Comparison of ENCODE assay signal across 15 mouse cellular contexts in the genomic region with DNA sequence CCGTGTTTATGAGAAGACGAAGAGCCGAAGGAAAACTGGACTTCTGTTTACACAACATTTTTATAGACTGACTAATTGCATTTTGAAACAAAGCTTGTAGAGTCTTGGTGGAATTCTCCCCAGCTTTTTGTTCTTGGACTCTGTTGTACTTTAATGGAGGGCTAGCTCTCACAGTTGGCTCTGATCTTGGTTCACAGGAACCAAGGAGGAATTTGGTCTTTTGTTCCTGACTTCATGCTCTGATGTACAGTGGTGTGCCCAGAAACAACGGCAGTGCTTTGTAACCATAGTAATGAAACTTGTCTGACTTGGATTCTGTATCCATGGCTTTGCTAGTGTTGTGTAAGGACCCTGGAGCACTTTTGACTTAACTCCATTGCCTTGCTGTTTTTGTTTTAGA. TPM values are rescaled to one million over a fixed set of nuclear protein-coding genes. Genes with fewer than 3 reads are reported as not detected.
DNase-seq lines count a peak whose midpoint lies in the region; ATAC-seq and TF ChIP-seq lines count a peak whose summit lies in the region.
"Had no signal": no experiment of that assay in that cellular context is flagged by ENCODE, and none has a peak within 500 bp of the region (broad histone marks: within the 10 kb centered on the region; RNA-seq: fewer than 3 reads in every experiment).

No protein-coding gene starts in this region.

- peak overlapping the region; percentile 35; the same call in 1 of the 2 replicates for H3K27ac ChIP-seq in hindbrain, embryonic 13.5 days
- H3K27ac ChIP-seq in hindbrain, embryonic 11.5 days (ENCODE audit: low read depth, low read length) = no peak overlapping the region
- H3K27ac ChIP-seq in embryonic facial prominence, embryonic 15.5 days (replicated peaks) = peak overlapping the region; percentile 25; the same call in 1 of the 2 replicates
- peak overlapping the region; percentile 39; the same call in 1 of the 2 replicates for H3K27ac ChIP-seq in small intestine, adult 2 months (ENCODE audit: insufficient read depth, low read depth, low read length)
- H3K27ac ChIP-seq: embryonic facial prominence, embryonic 13.5 days; forebrain, embryonic 12.5 days had no signal

- no peak for TF ChIP-seq CTCF in lung, adult 2 months (IDR thresholded peaks at IDR 0.05; ENCODE audit: insufficient read depth, low read length)
- no peak for TF ChIP-seq CTCF in small intestine, adult 2 months (IDR thresholded peaks at IDR 0.05; ENCODE audit: extremely low read depth, insufficient read length, insufficient replicate concordance, low read depth, low read length)

- no peak for DNase-seq in hindbrain, embryonic 11.5 days (ENCODE audit: low spot score)
- peak; percentile 31 for DNase-seq in lung, postnatal 10 days
- no peak for DNase-seq in lung, adult 2 months
- DNase-seq in testis, postnatal 10 days (ENCODE audit: low spot score) = no peak
- DNase-seq: adrenal gland, adult 8-10 months; cerebellum, adult 18-20 months; gastrocnemius, postnatal 14 days; kidney, adult 18-20 months; kidney, postnatal 36 days had no signal

- H3K4me3 ChIP-seq in hindbrain, embryonic 13.5 days = no peak overlapping the region
- H3K4me3 ChIP-seq in hindbrain, embryonic 11.5 days (ENCODE audit: low read depth, low read length) = no peak overlapping the region
- no peak overlapping the region for H3K4me3 ChIP-seq in lung, adult 2 months (replicated peaks; ENCODE audit: extremely low read depth, low read depth, low read length)
- H3K4me3 ChIP-seq in embryonic facial prominence, embryonic 15.5 days (replicated peaks) = no peak overlapping the region
- no peak overlapping the region for H3K4me3 ChIP-seq in small intestine, adult 2 months (ENCODE audit: low read depth, low read length)
- H3K4me3 ChIP-seq: embryonic facial prominence, embryonic 13.5 days; forebrain, embryonic 12.5 days had no signal

- no peak overlapping the region for H3K4me2 ChIP-seq in hindbrain, embryonic 13.5 days
- H3K4me2 ChIP-seq in hindbrain, embryonic 11.5 days (replicated peaks; ENCODE audit: low read depth, low read length) = no peak overlapping the region
- no peak overlapping the region for H3K4me2 ChIP-seq in embryonic facial prominence, embryonic 15.5 days (replicated peaks)
- H3K4me2 ChIP-seq: embryonic facial prominence, embryonic 13.5 days; forebrain, embryonic 12.5 days had no signal

- TF ChIP-seq POLR2A in lung, adult 2 months (IDR thresholded peaks at IDR 0.05; ENCODE audit: borderline replicate concordance, extremely low read depth, low read depth, low read length) = no peak
- no peak for TF ChIP-seq POLR2A in small intestine, adult 2 months (IDR thresholded peaks at IDR 0.05; ENCODE audit: low read depth, low read length)

- peaks cover 4% of the 10 kb centered on the region; the same call in 1 of the 2 replicates for H3K9me3 ChIP-seq in hindbrain, embryonic 13.5 days
- no peaks in the 10 kb centered on the region for H3K9me3 ChIP-seq in hindbrain, embryonic 11.5 days (ENCODE audit: control insufficient read depth, low read length)
- H3K9me3 ChIP-seq in embryonic facial prominence, embryonic 15.5 days (replicated peaks) = no peaks in the 10 kb centered on the region
- H3K9me3 ChIP-seq: embryonic facial prominence, embryonic 13.5 days; forebrain, embryonic 12.5 days had no signal

- 60% methylated on average over 4 of the region's 4 CpGs for WGBS in hindbrain, embryonic 13.5 days
- WGBS in hindbrain, embryonic 11.5 days = 84% methylated on average over 4 of the region's 4 CpGs
- WGBS in lung, adult 2 months = 25% methylated on average over 4 of the region's 4 CpGs
- 58% methylated on average over 4 of the region's 4 CpGs for WGBS in embryonic facial prominence, embryonic 15.5 days
- WGBS in small intestine, adult 2 months = 71% methylated on average over 4 of the region's 4 CpGs

- H3K36me3 ChIP-seq in hindbrain, embryonic 13.5 days = peaks cover 23% of the 10 kb centered on the region
- no peaks in the 10 kb centered on the region for H3K36me3 ChIP-seq in hindbrain, embryonic 11.5 days (ENCODE audit: control insufficient read depth, insufficient read depth, low read length)
- peaks cover 12% of the 10 kb centered on the region; the same call in 1 of the 2 replicates for H3K36me3 ChIP-seq in embryonic facial prominence, embryonic 15.5 days
- peaks cover 3% of the 10 kb centered on the region; the same call in 1 of the 2 replicates for H3K36me3 ChIP-seq in small intestine, adult 2 months (ENCODE audit: control insufficient read depth, insufficient read depth, low read length)
- H3K36me3 ChIP-seq: forebrain, embryonic 12.5 days had no signal

- no peaks in the 10 kb centered on the region for H3K27me3 ChIP-seq in hindbrain, embryonic 13.5 days
- H3K27me3 ChIP-seq in hindbrain, embryonic 11.5 days (ENCODE audit: control insufficient read depth, insufficient read depth, low read length) = no peaks in the 10 kb centered on the region
- no peaks in the 10 kb centered on the region for H3K27me3 ChIP-seq in embryonic facial prominence, embryonic 15.5 days
- H3K27me3 ChIP-seq in small intestine, adult 2 months (ENCODE audit: control insufficient read depth, insufficient read depth, low read length) = no peaks in the 10 kb centered on the region
- H3K27me3 ChIP-seq: embryonic facial prominence, embryonic 13.5 days; forebrain, embryonic 12.5 days had no signal

- H3K9ac ChIP-seq in hindbrain, embryonic 13.5 days = no peak overlapping the region
- H3K9ac ChIP-seq in hindbrain, embryonic 11.5 days (ENCODE audit: low read depth, low read length) = no peak overlapping the region
- no peak overlapping the region for H3K9ac ChIP-seq in embryonic facial prominence, embryonic 15.5 days
- H3K9ac ChIP-seq: embryonic facial prominence, embryonic 13.5 days; forebrain, embryonic 12.5 days had no signal

- peaks cover 23% of the 10 kb centered on the region for H3K4me1 ChIP-seq in hindbrain, embryonic 13.5 days (replicated peaks)
- H3K4me1 ChIP-seq in hindbrain, embryonic 11.5 days (replicated peaks; ENCODE audit: control insufficient read depth, insufficient read depth, low read length) = 0 out of 2 replicates have a peak, but pooled peaks cover 6% of the 10 kb centered on the region
- H3K4me1 ChIP-seq in lung, adult 2 months (ENCODE audit: control insufficient read depth, insufficient read depth, low read length) = peaks cover 3% of the 10 kb centered on the region; the same call in 1 of the 2 replicates
- H3K4me1 ChIP-seq in embryonic facial prominence, embryonic 15.5 days = peaks cover 44% of the 10 kb centered on the region
- H3K4me1 ChIP-seq in small intestine, adult 2 months (ENCODE audit: control insufficient read depth, insufficient read depth, insufficient read length, low read length) = peaks cover 4% of the 10 kb centered on the region; the same call in 1 of the 2 replicates

- no peak for ATAC-seq in hindbrain, embryonic 13.5 days (ENCODE audit: low FRiP score)
- no peak for ATAC-seq in hindbrain, embryonic 11.5 days (ENCODE audit: low FRiP score)
- no peak for ATAC-seq in embryonic facial prominence, embryonic 15.5 days (ENCODE audit: insufficient number of reproducible peaks, low FRiP score, low TSS enrichment, low read depth)

RNA-seq across cellular contexts. Expression of a gene that starts 20.6 kb away (rescaled TPM):
- polyA plus RNA-seq in hindbrain, embryonic 13.5 days (2015; fragmentation: Nextera tagmentation; extraction: Ambion mirVana) = 15.8 and 18.6 TPM in 2 replicates
- 10.4 and 13.8 TPM in 2 replicates for polyA plus RNA-seq in hindbrain, embryonic 11.5 days (2014; fragmentation: Nextera tagmentation; extraction: Ambion mirVana)
- polyA plus RNA-seq in lung, adult 2 months (2012; rRNA removed) = 28.4 and 38.3 TPM in 2 replicates
- 18.8 and 20.0 TPM in 2 replicates for polyA plus RNA-seq in embryonic facial prominence, embryonic 15.5 days (2015; fragmentation: Nextera tagmentation; extraction: Ambion mirVana)
- polyA plus RNA-seq in small intestine, adult 2 months (2012; rRNA removed) = 11.0 and 24.3 TPM in 2 replicates

RNA-seq across cellular contexts. Expression of a gene that starts 55.5 kb away (rescaled TPM):
- not detected in 2 replicates for polyA plus RNA-seq in hindbrain, embryonic 13.5 days (2015; fragmentation: Nextera tagmentation; extraction: Ambion mirVana)
- not detected in 2 replicates for polyA plus RNA-seq in hindbrain, embryonic 11.5 days (2014; fragmentation: Nextera tagmentation; extraction: Ambion mirVana)
- not detected in 2 replicates for polyA plus RNA-seq in lung, adult 2 months (2012; rRNA removed)
- not detected in 2 replicates for polyA plus RNA-seq in embryonic facial prominence, embryonic 15.5 days (2015; fragmentation: Nextera tagmentation; extraction: Ambion mirVana)
- 0.08 TPM in 1 of 2 replicates, not detected in the other for polyA plus RNA-seq in small intestine, adult 2 months (2012; rRNA removed)
- polyA plus RNA-seq: embryonic facial prominence, embryonic 13.5 days; forebrain, embryonic 12.5 days; liver, adult 2 months had no signal
